Mouse (Mus musculus): Measurements from ENCODE around the gene Gm43517. TPM values are rescaled to one million over a fixed set of nuclear protein-coding genes. Genes with fewer than 3 reads are reported as not detected.

The Gm43517 gene
- polyA plus RNA-seq, 1 experiment from 2014 or later = 0.05 TPM

GRCm38 (mm10) chr12:49387856-49388598 is 3.1 kb downstream of the Gm43517 start:
- no peaks in the 10 kb centered on the region for H3K9me3 ChIP-seq
- H3K4me1 ChIP-seq = peaks cover 6% of the 10 kb centered on the region; the same call in 1 of the 2 replicates
- H3K4me2 ChIP-seq (replicated peaks) = no peak overlapping the region
- no peak overlapping the region for H3K4me3 ChIP-seq
- no peak overlapping the region for H3K27ac ChIP-seq
- H3K27me3 ChIP-seq = peaks cover 63% of the 10 kb centered on the region
- H3K9ac ChIP-seq = no peak overlapping the region
- no peak for ATAC-seq (ENCODE audit: insufficient number of reproducible peaks, insufficient read depth, low FRiP score, low TSS enrichment)
- H3K36me3 ChIP-seq = no peaks in the 10 kb centered on the region
- WGBS = 8% methylated on average over 2 of the region's 2 CpGs

GRCm38 (mm10) chr12:49389666-49390065 is 4.7 kb downstream of the Gm43517 start:
- H3K9ac ChIP-seq = no peak overlapping the region
- no peak overlapping the region for H3K4me3 ChIP-seq
- H3K4me1 ChIP-seq = no peaks in the 10 kb centered on the region
- 2% methylated on average over 5 of the region's 5 CpGs for WGBS
- peaks cover 54% of the 10 kb centered on the region for H3K27me3 ChIP-seq
- H3K4me2 ChIP-seq (replicated peaks) = no peak overlapping the region
- no peak overlapping the region for H3K27ac ChIP-seq
- no peaks in the 10 kb centered on the region for H3K36me3 ChIP-seq
- no peaks in the 10 kb centered on the region for H3K9me3 ChIP-seq
- ATAC-seq (ENCODE audit: insufficient number of reproducible peaks, insufficient read depth, low FRiP score, low TSS enrichment) = no peak

- no peak for ATAC-seq (ENCODE audit: insufficient number of reproducible peaks, insufficient read depth, low FRiP score, low TSS enrichment)
- Histone ChIP-seq H3K4me2 (replicated peaks) (no peak overlapping the region; the same call in 1 of the 2 replicates), H3K27me3 (peaks cover 54% of the 10 kb centered on the region), H3K4me3 (no peak overlapping the region), H3K36me3 (no peaks in the 10 kb centered on the region), H3K9ac (no peak overlapping the region), H3K9me3 (no peaks in the 10 kb centered on the region), H3K27ac (no peak overlapping the region), H3K4me1 (no peaks in the 10 kb centered on the region)
- WGBS = 2% methylated on average over 13 of the region's 13 CpGs
Measured at GRCm38 (mm10) chr12:49390257-49390656, 5.3 kb downstream of the Gm43517 start.

GRCm38 (mm10) chr12:49390926-49391304 is 5.9 kb downstream of the Gm43517 start:
- ATAC-seq (ENCODE audit: insufficient number of reproducible peaks, insufficient read depth, low FRiP score, low TSS enrichment) = no peak
- Histone ChIP-seq H3K4me3 (peak overlapping the region; percentile 24), H3K9me3 (no peaks in the 10 kb centered on the region), H3K4me2 (replicated peaks) (peak overlapping the region; percentile 39), H3K27ac (no peak overlapping the region), H3K27me3 (peaks cover 48% of the 10 kb centered on the region), H3K4me1 (no peaks in the 10 kb centered on the region), H3K36me3 (no peaks in the 10 kb centered on the region), H3K9ac (0 out of 2 replicates have a peak overlapping the region, but pooled peaks have one; percentile 17)
- WGBS = 2% methylated on average over 9 of the region's 9 CpGs

- H3K4me1 ChIP-seq = no peaks in the 10 kb centered on the region
- H3K4me3 ChIP-seq = peak overlapping the region; percentile 24
- H3K36me3 ChIP-seq = no peaks in the 10 kb centered on the region
- WGBS = under 1% methylated on average over 42 of the region's 42 CpGs
- H3K9ac ChIP-seq = 0 out of 2 replicates have a peak overlapping the region, but pooled peaks have one; percentile 17
- no peaks in the 10 kb centered on the region for H3K9me3 ChIP-seq
- ATAC-seq (ENCODE audit: insufficient number of reproducible peaks, insufficient read depth, low FRiP score, low TSS enrichment) = peak; percentile 91
- peak overlapping the region; percentile 39 for H3K4me2 ChIP-seq (replicated peaks)
- no peak overlapping the region for H3K27ac ChIP-seq
- peaks cover 46% of the 10 kb centered on the region for H3K27me3 ChIP-seq
Measured at GRCm38 (mm10) chr12:49391305-49392040, 6.5 kb downstream of the Gm43517 start.

- H3K4me3 ChIP-seq = peak overlapping the region; percentile 24; the same call in 1 of the 2 replicates
- peaks cover 50% of the 10 kb centered on the region for H3K27me3 ChIP-seq
Measured at GRCm38 (mm10) chr12:49392041-49392390, 7.0 kb downstream of the Gm43517 start.

GRCm38 (mm10) chr12:49392876-49393275 is 7.9 kb downstream of the Gm43517 start:
- H3K36me3 ChIP-seq = no peaks in the 10 kb centered on the region
- no peak overlapping the region for H3K4me2 ChIP-seq (replicated peaks)
- H3K27ac ChIP-seq = no peak overlapping the region
- no peaks in the 10 kb centered on the region for H3K4me1 ChIP-seq
- WGBS = 4% methylated on average over 5 of the region's 5 CpGs
- ATAC-seq (ENCODE audit: insufficient number of reproducible peaks, insufficient read depth, low FRiP score, low TSS enrichment) = no peak
- no peaks in the 10 kb centered on the region for H3K9me3 ChIP-seq
- H3K9ac ChIP-seq = no peak overlapping the region
- H3K4me3 ChIP-seq = no peak overlapping the region
- H3K27me3 ChIP-seq = peaks cover 55% of the 10 kb centered on the region

More at GRCm38 (mm10) chr12:49392041-49392390, 7.0 kb downstream of the Gm43517 start:
- Histone ChIP-seq H3K9ac (no peak overlapping the region), H3K4me1 (no peaks in the 10 kb centered on the region), H3K9me3 (no peaks in the 10 kb centered on the region), H3K27ac (no peak overlapping the region), H3K36me3 (no peaks in the 10 kb centered on the region), H3K4me2 (replicated peaks) (peak overlapping the region; percentile 39)
- WGBS = 3% methylated on average over 10 of the region's 10 CpGs
- no peak for ATAC-seq (ENCODE audit: insufficient number of reproducible peaks, insufficient read depth, low FRiP score, low TSS enrichment)

- Histone ChIP-seq H3K9me3 (no peaks in the 10 kb centered on the region), H3K36me3 (no peaks in the 10 kb centered on the region), H3K4me3 (no peak overlapping the region), H3K27me3 (peaks cover 54% of the 10 kb centered on the region), H3K4me2 (replicated peaks) (no peak overlapping the region), H3K9ac (no peak overlapping the region), H3K4me1 (no peaks in the 10 kb centered on the region), H3K27ac (no peak overlapping the region)
- 11% methylated on average over 3 of the region's 3 CpGs for WGBS
- no peak for ATAC-seq (ENCODE audit: insufficient number of reproducible peaks, insufficient read depth, low FRiP score, low TSS enrichment)
Measured at GRCm38 (mm10) chr12:49393639-49394038, 8.7 kb downstream of the Gm43517 start.

GRCm38 (mm10) chr12:49394181-49394580 is 9.2 kb downstream of the Gm43517 start:
- no peak overlapping the region for H3K4me3 ChIP-seq
- H3K4me1 ChIP-seq = no peaks in the 10 kb centered on the region
- no peak overlapping the region for H3K9ac ChIP-seq
- H3K4me2 ChIP-seq (replicated peaks) = no peak overlapping the region
- H3K27ac ChIP-seq = no peak overlapping the region
- 3% methylated on average over 1 of the region's 1 CpGs for WGBS
- H3K27me3 ChIP-seq = peaks cover 54% of the 10 kb centered on the region
- ATAC-seq (ENCODE audit: insufficient number of reproducible peaks, insufficient read depth, low FRiP score, low TSS enrichment) = no peak
- H3K9me3 ChIP-seq = no peaks in the 10 kb centered on the region
- H3K36me3 ChIP-seq = no peaks in the 10 kb centered on the region

- Histone ChIP-seq H3K4me3 (no peak overlapping the region), H3K36me3 (no peaks in the 10 kb centered on the region), H3K4me1 (no peaks in the 10 kb centered on the region), H3K4me2 (replicated peaks) (no peak overlapping the region), H3K9ac (no peak overlapping the region), H3K27me3 (peaks cover 54% of the 10 kb centered on the region), H3K9me3 (no peaks in the 10 kb centered on the region), H3K27ac (no peak overlapping the region)
- no peak for ATAC-seq (ENCODE audit: insufficient number of reproducible peaks, insufficient read depth, low FRiP score, low TSS enrichment)
- WGBS = 2% methylated on average over 17 of the region's 17 CpGs
Measured at GRCm38 (mm10) chr12:49394836-49395235, 9.9 kb downstream of the Gm43517 start.

- Histone ChIP-seq H3K4me3 (no peak overlapping the region), H3K4me1 (no peaks in the 10 kb centered on the region), H3K27ac (no peak overlapping the region), H3K36me3 (no peaks in the 10 kb centered on the region), H3K9me3 (no peaks in the 10 kb centered on the region), H3K27me3 (peaks cover 56% of the 10 kb centered on the region), H3K4me2 (replicated peaks) (no peak overlapping the region), H3K9ac (no peak overlapping the region)
- 16% methylated on average over 2 of the region's 2 CpGs for WGBS
- ATAC-seq (ENCODE audit: insufficient number of reproducible peaks, insufficient read depth, low FRiP score, low TSS enrichment) = no peak
Measured at GRCm38 (mm10) chr12:49395969-49396368, 11.0 kb downstream of the Gm43517 start.

- no peak overlapping the region for H3K4me3 ChIP-seq
- H3K4me1 ChIP-seq = peaks cover 5% of the 10 kb centered on the region; the same call in 1 of the 2 replicates
- H3K4me2 ChIP-seq (replicated peaks) = no peak overlapping the region
- no peak overlapping the region for H3K9ac ChIP-seq
- no peaks in the 10 kb centered on the region for H3K9me3 ChIP-seq
- H3K27ac ChIP-seq = no peak overlapping the region
- no peak for ATAC-seq (ENCODE audit: insufficient number of reproducible peaks, insufficient read depth, low FRiP score, low TSS enrichment)
- 34% methylated on average over 1 of the region's 1 CpGs for WGBS
- H3K36me3 ChIP-seq = no peaks in the 10 kb centered on the region
- peaks cover 55% of the 10 kb centered on the region for H3K27me3 ChIP-seq
Measured at GRCm38 (mm10) chr12:49396776-49397175, 11.8 kb downstream of the Gm43517 start.
